Mouse (Mus musculus): ENCODE measurements around the gene Gm26920.

Gm26920 gene

GRCm38 (mm10) chr7:30060341-30060740 is 29.9 kb downstream of the Gm26920 start:
- no peak for DNase-seq (ENCODE audit: low spot score in 2 of 2)

GRCm38 (mm10) chr7:30053591-30053990 is 36.6 kb downstream of the Gm26920 start:
- no peak for DNase-seq (ENCODE audit: low spot score in 2 of 2)

DNA sequence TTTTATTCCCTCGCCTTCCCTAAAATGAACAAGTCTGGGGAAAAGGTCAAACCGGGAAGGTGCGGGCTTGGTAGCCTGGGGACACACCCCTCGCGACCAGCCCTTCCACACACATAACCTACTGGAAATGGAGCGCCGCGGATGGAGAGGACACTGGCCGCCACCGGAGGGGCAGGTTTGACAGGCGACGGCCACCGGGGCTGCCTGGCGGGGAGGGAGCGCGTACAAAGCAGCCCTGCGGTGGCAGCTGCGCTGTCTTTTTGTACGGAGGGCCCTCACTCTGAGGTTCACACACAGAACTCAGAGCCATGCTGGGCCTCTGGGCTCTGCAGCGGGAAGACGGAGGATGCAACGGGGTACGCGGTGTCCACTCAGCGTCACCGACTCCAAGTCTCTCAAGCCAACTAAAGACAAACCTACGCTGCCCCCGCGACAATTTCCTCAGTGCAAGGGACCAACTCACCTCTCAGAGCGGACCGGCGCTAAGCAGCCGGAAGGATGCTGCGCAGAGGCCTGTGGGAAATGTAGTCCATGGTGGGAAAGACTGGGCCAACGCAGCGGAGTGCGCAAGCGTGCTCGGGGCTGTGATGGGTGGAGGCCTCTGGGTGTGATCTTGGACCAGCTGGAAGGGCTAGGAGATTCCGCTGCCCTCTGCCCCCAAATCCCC is 39.2 kb downstream of the Gm26920 start, which contains the start of gene Zfp14:
Gene Zfp14 (minus strand): TSS at position 499 of the 667 bp plus-strand sequence.
- DNase-seq (ENCODE audit: low spot score in 2 of 2) = peak; percentile 79 to 85

- DNase-seq (ENCODE audit: low spot score in 2 of 2) = no peak
Observed at GRCm38 (mm10) chr7:30048126-30048525, 42.1 kb downstream of the Gm26920 start.

GRCm38 (mm10) chr7:30044354-30044753 is 45.9 kb downstream of the Gm26920 start:
- DNase-seq (ENCODE audit: low spot score in 2 of 2) = no peak

DNA sequence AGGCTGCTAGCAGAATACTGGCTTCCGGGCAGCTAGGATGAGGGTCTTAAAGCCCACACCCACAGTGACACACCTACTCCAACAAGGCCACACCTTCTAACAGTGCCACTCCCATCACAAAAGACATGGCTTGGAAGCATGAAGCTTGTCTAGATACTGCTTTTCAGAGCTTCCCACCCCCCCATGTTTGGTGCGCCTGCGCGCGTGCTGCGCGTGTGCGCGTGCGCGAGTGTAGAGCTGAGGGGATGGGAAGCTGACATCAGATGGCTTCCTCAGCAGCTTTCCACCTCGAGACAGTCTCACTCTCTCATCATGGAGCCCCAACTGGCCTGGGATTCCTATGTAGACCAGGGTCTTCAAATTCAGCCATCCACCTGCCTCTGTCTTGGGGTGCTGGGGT is 55.9 kb downstream of the Gm26920 start:
- no peak for DNase-seq (ENCODE audit: low spot score in 2 of 2)

GRCm38 (mm10) chr7:30031379-30031778 is 58.8 kb downstream of the Gm26920 start:
- no peak for DNase-seq (ENCODE audit: low spot score in 2 of 2)

- no peak for DNase-seq (ENCODE audit: low spot score in 2 of 2)
Observed at GRCm38 (mm10) chr7:30030677-30031076, 59.5 kb downstream of the Gm26920 start.

- DNase-seq (ENCODE audit: low spot score in 2 of 2) = no peak
Observed at GRCm38 (mm10) chr7:30028572-30028971, 61.6 kb downstream of the Gm26920 start.

- no peak for DNase-seq (ENCODE audit: low spot score in 2 of 2)
Observed at GRCm38 (mm10) chr7:30027331-30027730, 62.9 kb downstream of the Gm26920 start.

DNA sequence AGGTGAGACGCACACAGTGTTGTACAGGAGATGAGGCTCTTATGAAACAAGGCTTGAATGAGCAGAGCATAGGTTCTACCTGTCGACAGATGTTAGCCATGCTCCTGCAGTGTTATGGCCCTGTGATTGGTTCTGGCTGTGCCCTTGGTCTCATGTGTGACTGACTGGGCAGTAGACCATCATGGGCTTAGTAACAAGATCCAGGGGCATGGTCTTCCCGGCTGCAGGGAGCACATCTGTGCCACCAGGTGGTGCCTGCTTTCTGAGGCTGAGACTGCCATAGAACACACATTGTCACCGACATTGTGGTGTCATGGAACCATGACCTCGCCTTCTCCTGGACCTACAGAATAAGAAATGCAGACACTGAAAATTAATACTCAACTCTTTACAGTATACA is 64.9 kb downstream of the Gm26920 start:
- DNase-seq (ENCODE audit: low spot score in 2 of 2) = no peak

DNA sequence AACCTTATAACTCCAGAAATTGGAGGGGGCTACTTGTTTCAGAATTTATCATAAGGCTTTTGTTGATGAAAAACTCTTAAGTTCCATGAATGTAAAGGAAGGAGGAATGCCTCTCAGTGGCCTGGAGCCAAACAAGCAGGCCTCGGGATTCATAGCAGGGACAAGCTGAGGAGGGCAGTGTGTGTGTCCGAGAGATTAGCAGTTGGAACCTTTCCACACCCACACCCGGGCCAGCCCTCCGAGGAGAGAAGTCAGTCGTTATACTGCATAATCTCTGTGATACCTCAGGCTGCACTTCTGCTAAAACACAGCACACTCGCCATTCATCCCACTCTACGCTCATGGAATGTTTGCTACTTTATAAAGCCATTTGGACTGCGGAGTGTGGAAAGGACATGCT is 66.4 kb downstream of the Gm26920 start:
- no peak for DNase-seq (ENCODE audit: low spot score in 2 of 2)

- DNase-seq (ENCODE audit: low spot score in 2 of 2) = no peak
Observed at GRCm38 (mm10) chr7:30023324-30023723, 66.9 kb downstream of the Gm26920 start.

GRCm38 (mm10) chr7:30019543-30019942 is 70.7 kb downstream of the Gm26920 start:
- DNase-seq (ENCODE audit: low spot score in 2 of 2) = no peak

- DNase-seq (ENCODE audit: low spot score in 2 of 2) = no peak
Observed at GRCm38 (mm10) chr7:30017226-30017625, 73.0 kb downstream of the Gm26920 start.

GRCm38 (mm10) chr7:30012956-30013363 is 77.2 kb downstream of the Gm26920 start:
- peak in 1 of 2 experiments; percentile 57 for DNase-seq (ENCODE audit: low spot score in 2 of 2)

DNA sequence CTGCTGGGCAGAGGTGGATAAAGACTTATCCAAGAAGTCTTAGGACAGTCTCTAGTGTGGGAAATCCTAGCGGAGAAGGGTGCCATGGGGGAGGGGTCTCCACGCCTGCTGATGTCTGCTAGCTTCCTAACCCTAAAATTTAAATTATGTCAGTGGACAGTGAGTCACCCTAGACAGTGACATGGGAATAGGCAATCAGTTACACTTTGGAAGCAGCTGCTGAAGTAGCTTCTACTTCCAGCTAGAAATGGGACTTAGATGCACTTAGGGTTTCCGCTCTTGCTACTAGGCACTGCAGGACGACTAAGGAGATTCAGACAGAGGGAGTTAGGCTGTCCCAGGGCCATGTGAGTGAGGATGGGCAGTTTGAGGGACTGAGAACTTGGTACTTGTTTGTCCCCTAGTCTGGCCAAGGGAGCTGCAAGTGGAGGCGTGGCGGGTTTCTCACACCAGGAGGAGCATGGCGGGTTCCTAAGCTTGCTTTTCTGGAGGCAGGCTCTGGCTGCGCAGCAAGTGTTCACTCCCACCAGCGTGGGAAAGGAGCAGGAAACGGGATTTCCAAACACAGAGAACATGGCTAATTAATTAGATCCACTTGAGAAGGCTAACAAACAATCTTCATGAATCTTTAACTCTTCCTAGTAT is 79.5 kb downstream of the Gm26920 start:
- DNase-seq (ENCODE audit: low spot score in 2 of 2) = no peak

GRCm38 (mm10) chr7:30009321-30010085 is 80.7 kb downstream of the Gm26920 start:
- no peak for DNase-seq (ENCODE audit: low spot score in 2 of 2)

DNA sequence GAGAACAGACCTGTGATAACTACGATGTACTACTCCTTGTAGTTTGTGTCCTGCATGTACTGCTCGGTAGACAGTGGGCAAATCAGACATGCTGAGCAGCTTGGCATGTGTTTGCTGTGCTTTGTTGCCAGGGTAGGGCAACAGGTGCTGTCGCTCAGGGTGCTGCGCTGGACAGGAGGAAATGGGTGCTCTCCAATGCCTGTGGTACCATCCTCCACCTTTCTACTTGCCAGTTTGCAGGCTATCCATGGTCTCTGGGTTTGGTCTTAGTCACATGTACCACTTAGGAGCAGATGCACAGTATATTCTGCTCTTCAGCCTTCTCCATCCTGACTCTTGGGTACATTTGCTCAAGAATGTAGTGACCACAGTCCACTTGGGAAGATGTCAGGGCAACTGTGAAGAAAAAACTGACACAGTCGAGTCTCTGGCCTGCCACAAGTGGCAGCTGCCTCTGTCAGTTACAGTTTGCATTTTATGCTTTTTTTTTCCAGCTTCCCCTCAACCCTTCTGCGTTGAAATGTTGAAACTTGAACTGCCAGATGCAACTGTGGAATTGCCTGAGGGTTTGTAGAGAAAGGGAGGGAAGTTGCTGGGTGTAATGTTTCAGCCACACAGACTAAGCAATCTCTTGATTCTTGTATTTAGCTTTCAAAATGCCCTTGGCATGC is 82.1 kb downstream of the Gm26920 start:
- no peak for DNase-seq (ENCODE audit: low spot score in 2 of 2)

GRCm38 (mm10) chr7:30007601-30008000 is 82.6 kb downstream of the Gm26920 start:
- no peak for DNase-seq (ENCODE audit: low spot score in 2 of 2)
